Comparison of ENCODE assay signal across 35 mouse cellular contexts in the genomic region with DNA sequence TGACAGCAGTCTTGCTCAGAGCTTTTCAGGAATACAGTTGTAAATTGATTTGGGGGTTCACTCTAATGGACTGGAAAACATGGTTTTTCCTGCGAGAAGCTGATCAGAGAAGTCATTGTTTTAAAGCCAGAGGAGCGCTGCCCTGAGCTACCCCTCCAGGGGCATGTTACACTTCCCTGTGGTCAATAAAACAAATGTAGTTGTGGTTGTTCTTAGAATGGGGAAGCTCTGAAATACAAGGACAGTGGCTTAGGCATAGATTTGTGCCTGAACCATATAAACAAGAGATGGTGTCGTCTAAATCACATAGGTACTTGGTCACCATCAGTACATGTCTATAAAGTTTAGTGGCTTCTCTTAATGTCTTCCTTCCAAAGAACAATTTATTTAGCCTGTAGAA.
"Had no signal": no experiment of that assay in that cellular context is flagged by ENCODE, and none has a peak within 500 bp of the region (broad histone marks: within the 10 kb centered on the region; RNA-seq: fewer than 3 reads in every experiment).

No protein-coding gene starts in this region.

- H3K4me2 ChIP-seq: heart, embryonic 11.5 days; heart, embryonic 12.5 days; heart, embryonic 13.5 days; heart, embryonic 15.5 days; hindbrain, embryonic 12.5 days; hindbrain, embryonic 13.5 days; hindbrain, embryonic 14.5 days; hindbrain, embryonic 15.5 days; intestine, embryonic 15.5 days; kidney, embryonic 15.5 days had no signal

- DNase-seq: heart, postnatal 10 days; heart, postnatal 14 days; heart, postnatal 36 days; heart, postnatal 4 days; kidney, adult 11 months; kidney, adult 18-20 months; kidney, adult 2 months; kidney, adult 8-10 months; kidney, adult 9 months; kidney, postnatal 10 days; kidney, postnatal 14 days; kidney, postnatal 36 days; kidney, postnatal 4 days; layer of hippocampus, adult 9-11 months; layer of hippocampus, postnatal 36 days had no signal

- H3K27ac ChIP-seq: heart, embryonic 10.5 days; heart, embryonic 13.5 days; heart, embryonic 15.5 days; hindbrain, embryonic 10.5 days; hindbrain, embryonic 12.5 days; hindbrain, embryonic 13.5 days; hindbrain, embryonic 14.5 days; hindbrain, embryonic 15.5 days; hindbrain, postnatal 0 days; intestine, embryonic 15.5 days; kidney, embryonic 15.5 days; kidney, postnatal 0 days; layer of hippocampus, adult 2 months; left cerebral cortex, adult 2 months had no signal

- H3K9ac ChIP-seq: heart, embryonic 12.5 days; heart, embryonic 13.5 days; heart, embryonic 15.5 days; hindbrain, embryonic 12.5 days; hindbrain, embryonic 13.5 days; hindbrain, embryonic 14.5 days; hindbrain, embryonic 15.5 days; intestine, embryonic 15.5 days; kidney, embryonic 15.5 days had no signal

- H3K36me3 ChIP-seq: heart, embryonic 10.5 days; heart, embryonic 12.5 days; heart, embryonic 13.5 days; heart, embryonic 15.5 days; hindbrain, embryonic 10.5 days; hindbrain, embryonic 12.5 days; hindbrain, embryonic 13.5 days; hindbrain, embryonic 15.5 days; intestine, embryonic 15.5 days; kidney, embryonic 15.5 days had no signal

- H3K27me3 ChIP-seq: heart, embryonic 12.5 days; heart, embryonic 13.5 days; heart, embryonic 15.5 days; hindbrain, embryonic 15.5 days; intestine, embryonic 15.5 days had no signal

- H3K4me3 ChIP-seq: heart, embryonic 10.5 days; heart, embryonic 12.5 days; heart, embryonic 13.5 days; heart, embryonic 15.5 days; hindbrain, embryonic 10.5 days; hindbrain, embryonic 12.5 days; hindbrain, embryonic 13.5 days; hindbrain, embryonic 15.5 days; intestine, embryonic 15.5 days; kidney, embryonic 15.5 days; layer of hippocampus, adult 2 months; left cerebral cortex, adult 2 months had no signal

- H3K9me3 ChIP-seq: heart, embryonic 10.5 days; heart, embryonic 12.5 days; heart, embryonic 15.5 days; hindbrain, embryonic 10.5 days; hindbrain, embryonic 12.5 days; hindbrain, embryonic 13.5 days; hindbrain, embryonic 15.5 days; intestine, embryonic 15.5 days; kidney, embryonic 15.5 days had no signal

- ATAC-seq: hindbrain, embryonic 16.5 days; hindbrain, postnatal 0 days; inflammation-experienced regulatory T-cells, adult 6 months; intestine, embryonic 15.5 days; intestine, embryonic 16.5 days; intestine, postnatal 0 days had no signal

- H3K4me1 ChIP-seq: intestine, embryonic 15.5 days had no signal
